Mouse (Mus musculus): Measurements from ENCODE around the gene Gp2. TPM values are rescaled to one million over a fixed set of nuclear protein-coding genes. Genes with fewer than 3 reads are reported as not detected.

Gene Gp2
- polyA plus RNA-seq, 2 experiments, result not detected

DNA sequence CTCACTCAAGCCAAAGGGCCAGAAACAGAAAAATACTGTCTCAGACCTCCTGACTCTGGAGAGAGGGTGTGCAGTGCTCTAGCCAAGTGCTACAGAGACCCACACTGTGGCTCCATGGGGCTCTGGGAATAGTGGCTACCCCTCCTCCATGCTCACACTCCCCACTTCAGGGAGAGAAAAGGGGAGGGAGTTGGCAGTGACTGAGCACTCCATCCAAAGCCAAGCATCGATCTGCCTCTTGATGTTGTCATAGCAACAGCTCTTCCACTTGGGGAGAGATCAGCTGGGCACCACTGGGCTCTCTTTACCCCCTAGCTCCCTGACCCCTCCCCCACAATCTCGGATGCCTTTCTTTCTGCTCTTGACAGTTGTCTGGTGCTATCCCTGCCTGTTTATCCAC, 38.4 kb downstream of the Gp2 start:
- Histone ChIP-seq H3K4me1 (replicated peaks; ENCODE audit: control insufficient read depth in 2 of 2, insufficient read depth in 2 of 2, low read length in 1 of 2) (no peaks in the 10 kb centered on the region), H3K9ac (replicated peaks) (no peak overlapping the region), H3K9me3 (ENCODE audit: control insufficient read depth, low read length) (no peaks in the 10 kb centered on the region), H3K4me2 (ENCODE audit: low read depth) (no peak overlapping the region), H3K27ac (no peak overlapping the region), H3K36me3 (replicated peaks; ENCODE audit: control insufficient read depth, insufficient read depth, low read depth) (no peaks in the 10 kb centered on the region), H3K27me3 (ENCODE audit: control insufficient read depth, insufficient read depth, low read length) (no peaks in the 10 kb centered on the region), H3K4me3 (ENCODE audit: insufficient read depth in 1 of 2, low read depth in 2 of 2, low read length in 2 of 2) (no peak overlapping the region)
- no peak for TF ChIP-seq CTCF (IDR thresholded peaks at IDR 0.05; ENCODE audit: low read depth)
- DNase-seq (ENCODE audit: low read depth in 3 of 3, low spot score in 3 of 3) (no peak), ATAC-seq (ENCODE audit: insufficient read depth) (no peak)
- 9% methylated on average over 2 of the region's 2 CpGs for WGBS (ENCODE audit: insufficient replicate concordance)

- no peak overlapping the region for H3K27ac ChIP-seq
- DNase-seq (ENCODE audit: low read depth in 3 of 3, low spot score in 3 of 3), result no peak
- H3K9me3 ChIP-seq (ENCODE audit: control insufficient read depth, low read length), result no peaks in the 10 kb centered on the region
- no peaks in the 10 kb centered on the region for H3K27me3 ChIP-seq (ENCODE audit: control insufficient read depth, insufficient read depth, low read length)
- TF ChIP-seq EP300 (IDR thresholded peaks at IDR 0.05; ENCODE audit: low read depth) (no peak), CTCF (IDR thresholded peaks at IDR 0.05; ENCODE audit: low read depth) (no peak)
- no peak for ATAC-seq (ENCODE audit: insufficient read depth)
- no peaks in the 10 kb centered on the region for H3K36me3 ChIP-seq (replicated peaks; ENCODE audit: control insufficient read depth, insufficient read depth, low read depth)
- H3K9ac ChIP-seq (replicated peaks), result no peak overlapping the region
- WGBS (ENCODE audit: insufficient replicate concordance), result 0% methylated on average over 1 of the region's 1 CpGs
- no peaks in the 10 kb centered on the region for H3K4me1 ChIP-seq (replicated peaks; ENCODE audit: control insufficient read depth in 2 of 2, insufficient read depth in 2 of 2, low read length in 1 of 2)
- H3K4me2 ChIP-seq (ENCODE audit: low read depth), result no peak overlapping the region
- H3K4me3 ChIP-seq (ENCODE audit: insufficient read depth in 1 of 2, low read depth in 2 of 2, low read length in 2 of 2), result no peak overlapping the region
Measured at GRCm38 (mm10) chr7:119418523-119418922, 40.6 kb downstream of the Gp2 start.

- ATAC-seq (ENCODE audit: insufficient read depth), result no peak
- no peak overlapping the region for H3K9ac ChIP-seq (replicated peaks)
- TF ChIP-seq EP300 (IDR thresholded peaks at IDR 0.05; ENCODE audit: low read depth), result no peak
- no peak for TF ChIP-seq CTCF (IDR thresholded peaks at IDR 0.05; ENCODE audit: low read depth)
- H3K4me3 ChIP-seq (ENCODE audit: insufficient read depth in 1 of 2, low read depth in 2 of 2, low read length in 2 of 2), result no peak overlapping the region
- H3K9me3 ChIP-seq (ENCODE audit: control insufficient read depth, low read length), result no peaks in the 10 kb centered on the region
- no peak overlapping the region for H3K4me2 ChIP-seq (ENCODE audit: low read depth)
- H3K27ac ChIP-seq, result no peak overlapping the region
- WGBS (ENCODE audit: insufficient replicate concordance), result 66% methylated on average over 13 of the region's 13 CpGs
- no peaks in the 10 kb centered on the region for H3K36me3 ChIP-seq (replicated peaks; ENCODE audit: control insufficient read depth, insufficient read depth, low read depth)
- DNase-seq (ENCODE audit: low read depth in 3 of 3, low spot score in 3 of 3), result no peak
- no peaks in the 10 kb centered on the region for H3K4me1 ChIP-seq (replicated peaks; ENCODE audit: control insufficient read depth in 2 of 2, insufficient read depth in 2 of 2, low read length in 1 of 2)
- no peaks in the 10 kb centered on the region for H3K27me3 ChIP-seq (ENCODE audit: control insufficient read depth, insufficient read depth, low read length)
Measured at GRCm38 (mm10) chr7:119394050-119394732, 64.9 kb downstream of the Gp2 start.

Other genes starting within 250 kb of the Gp2 start
- gene Umod, start 20.0 kb upstream of the Gp2 start, polyA plus RNA-seq (2012; rRNA removed), result not detected in 2 replicates
- gene Umod, start 20.0 kb upstream of the Gp2 start, polyA plus RNA-seq (2014; fragmentation: Nextera tagmentation; extraction: Ambion mirVana), result not detected in 2 replicates
- 0.06 TPM in 1 of 2 replicates, not detected in the other for gene Acsm5, start 60.2 kb upstream of the Gp2 start, polyA plus RNA-seq (2012; rRNA removed)
- gene Acsm5, start 60.2 kb upstream of the Gp2 start, polyA plus RNA-seq (2014; fragmentation: Nextera tagmentation; extraction: Ambion mirVana), result 0.29 and 0.32 TPM in 2 replicates
- not detected in 2 replicates for gene Pdilt, start 64.2 kb upstream of the Gp2 start, polyA plus RNA-seq (2012; rRNA removed)
- gene Pdilt, start 64.2 kb upstream of the Gp2 start, polyA plus RNA-seq (2014; fragmentation: Nextera tagmentation; extraction: Ambion mirVana), result not detected in 2 replicates
- gene Acsm2, start 95.1 kb upstream of the Gp2 start, polyA plus RNA-seq (2012; rRNA removed), result not detected in 2 replicates
- 0.19 TPM in 1 of 2 replicates, not detected in the other for gene Acsm2, start 95.1 kb upstream of the Gp2 start, polyA plus RNA-seq (2014; fragmentation: Nextera tagmentation; extraction: Ambion mirVana)
- 0.80 and 1.5 TPM in 2 replicates for gene Acsm1, start 147.7 kb upstream of the Gp2 start, polyA plus RNA-seq (2012; rRNA removed)
- gene Acsm1, start 147.7 kb upstream of the Gp2 start, polyA plus RNA-seq (2014; fragmentation: Nextera tagmentation; extraction: Ambion mirVana), result 1.4 and 2.5 TPM in 2 replicates
- gene Acsm4, start 230.7 kb upstream of the Gp2 start, polyA plus RNA-seq (2012; rRNA removed), result not detected in 2 replicates
- not detected in 2 replicates for gene Acsm4, start 230.7 kb upstream of the Gp2 start, polyA plus RNA-seq (2014; fragmentation: Nextera tagmentation; extraction: Ambion mirVana)

Measured in liver, embryonic 14.5 days (tissue).